Mouse (Mus musculus) thymus, adult 2 months (tissue): ENCODE data around the gene Gtf2h1.

ENCODE experiments used
- CTCF ChIP-seq: fragments of 200-500 bp; IDR thresholded peaks from 2 replicates; pipeline ENCODE4 v1.5.1; 2012; ENCODE audit warnings: mild to moderate bottlenecking, control low read depth, low read length, moderate library complexity, borderline replicate concordance; ENCODE audit not compliant: control insufficient read depth, poor library complexity, insufficient read depth; ENCODE audit errors: extremely low read depth
- POLR2A ChIP-seq: fragments of 200-500 bp; IDR thresholded peaks from 2 replicates; pipeline ENCODE4 v1.6.1; 2012; ENCODE audit warnings: mild to moderate bottlenecking, low read length, control low read depth, moderate library complexity; ENCODE audit not compliant: control insufficient read depth, poor library complexity, insufficient read depth; ENCODE audit errors: extremely low read depth

DNA sequence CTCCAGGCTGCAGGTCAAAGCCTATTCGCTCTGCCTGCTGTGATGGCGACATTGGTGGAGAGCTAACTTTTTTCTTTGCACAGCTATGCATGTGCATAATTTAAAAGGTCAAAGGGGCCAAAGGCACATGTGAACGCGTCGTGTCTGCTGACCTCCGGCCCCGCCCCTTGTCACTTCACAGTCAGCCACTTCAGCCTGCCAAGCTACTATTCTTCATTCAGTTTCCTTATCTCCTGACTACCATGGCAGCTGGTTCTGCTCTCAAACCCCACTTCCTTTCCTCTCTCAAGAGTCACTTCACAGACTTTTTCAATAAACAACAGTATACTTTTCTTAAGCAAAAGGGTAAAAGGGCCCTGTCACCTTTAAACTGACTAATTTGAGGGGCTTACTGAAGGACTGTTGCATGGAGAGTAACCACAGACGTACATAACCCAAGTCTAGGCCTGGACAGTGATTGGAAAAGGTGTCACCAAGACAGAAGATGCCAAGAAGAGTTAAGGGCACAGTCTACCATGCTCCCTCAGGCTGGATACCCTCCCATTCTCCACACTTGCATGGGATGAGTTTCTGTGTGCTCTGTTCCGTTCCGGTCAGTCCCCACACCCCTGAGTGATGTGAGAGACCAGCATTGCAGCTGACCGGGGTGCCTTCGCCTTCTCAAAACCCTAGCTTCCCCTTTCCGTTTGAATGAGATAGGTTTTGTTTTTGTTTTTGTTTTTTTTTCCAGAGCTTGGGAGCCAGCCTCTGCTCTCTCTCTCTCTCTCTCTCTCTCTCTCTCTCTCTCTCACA, 35.1 kb downstream of the Gtf2h1 start:
- TF ChIP-seq CTCF: no peak
- TF ChIP-seq POLR2A: no peak
